Mouse (Mus musculus): ENCODE results near the gene Zbtb38. TPM values are rescaled to one million over a fixed set of nuclear protein-coding genes. Genes with fewer than 3 reads are reported as not detected.
"Not testable (repeated sequence)": the region's sequence is repeated elsewhere in the genome, so short reads cannot be mapped to it uniquely, and the experiment has no call there.

Gene Zbtb38
- total RNA-seq, 2 experiments from 2014 or later: 6.0 to 7.1 TPM

- no peak for ATAC-seq (replicated peaks; ENCODE audit: low FRiP score, poor library complexity, severe bottlenecking)
Measured at GRCm38 (mm10) chr9:96659801-96660200, 92.8 kb downstream of the Zbtb38 start.

- ATAC-seq (replicated peaks; ENCODE audit: low FRiP score, poor library complexity, severe bottlenecking): no peak
Measured at GRCm38 (mm10) chr9:96653538-96653937, 99.1 kb downstream of the Zbtb38 start.

- ATAC-seq (replicated peaks; ENCODE audit: low FRiP score, poor library complexity, severe bottlenecking): no peak
Measured at GRCm38 (mm10) chr9:96652763-96653162, 99.9 kb downstream of the Zbtb38 start.

GRCm38 (mm10) chr9:96650807-96651206, 101.8 kb downstream of the Zbtb38 start:
- ATAC-seq (replicated peaks; ENCODE audit: low FRiP score, poor library complexity, severe bottlenecking): no peak

GRCm38 (mm10) chr9:96649924-96650323, 102.7 kb downstream of the Zbtb38 start:
- no peak for ATAC-seq (replicated peaks; ENCODE audit: low FRiP score, poor library complexity, severe bottlenecking)

- ATAC-seq (replicated peaks; ENCODE audit: low FRiP score, poor library complexity, severe bottlenecking): no peak
Measured at GRCm38 (mm10) chr9:96649362-96649761, 103.3 kb downstream of the Zbtb38 start.

GRCm38 (mm10) chr9:96646668-96647295, 105.8 kb downstream of the Zbtb38 start:
- ATAC-seq (replicated peaks; ENCODE audit: low FRiP score, poor library complexity, severe bottlenecking): no peak

GRCm38 (mm10) chr9:96644840-96645239, 107.8 kb downstream of the Zbtb38 start:
- no peak for ATAC-seq (replicated peaks; ENCODE audit: low FRiP score, poor library complexity, severe bottlenecking)

- ATAC-seq (replicated peaks; ENCODE audit: low FRiP score, poor library complexity, severe bottlenecking): not testable (repeated sequence)
Measured at GRCm38 (mm10) chr9:96644002-96644401, 108.6 kb downstream of the Zbtb38 start.

GRCm38 (mm10) chr9:96639451-96639850, 113.2 kb downstream of the Zbtb38 start:
- no peak for ATAC-seq (replicated peaks; ENCODE audit: low FRiP score, poor library complexity, severe bottlenecking)

GRCm38 (mm10) chr9:96638508-96638907, 114.1 kb downstream of the Zbtb38 start:
- ATAC-seq (replicated peaks; ENCODE audit: low FRiP score, poor library complexity, severe bottlenecking): no peak

GRCm38 (mm10) chr9:96637157-96637548, 115.5 kb downstream of the Zbtb38 start:
- ATAC-seq (replicated peaks; ENCODE audit: low FRiP score, poor library complexity, severe bottlenecking): no peak

GRCm38 (mm10) chr9:96636423-96637156, 116.0 kb downstream of the Zbtb38 start:
- no peak for ATAC-seq (replicated peaks; ENCODE audit: low FRiP score, poor library complexity, severe bottlenecking)

GRCm38 (mm10) chr9:96635899-96636298, 116.7 kb downstream of the Zbtb38 start:
- no peak for ATAC-seq (replicated peaks; ENCODE audit: low FRiP score, poor library complexity, severe bottlenecking)

GRCm38 (mm10) chr9:96635176-96635575, 117.5 kb downstream of the Zbtb38 start:
- no peak for ATAC-seq (replicated peaks; ENCODE audit: low FRiP score, poor library complexity, severe bottlenecking)

GRCm38 (mm10) chr9:96633771-96634170, 118.9 kb downstream of the Zbtb38 start:
- ATAC-seq (replicated peaks; ENCODE audit: low FRiP score, poor library complexity, severe bottlenecking): no peak

Other genes with a start within 250 kb of the Zbtb38 start
- gene Gm28729, start 227.6 kb downstream of the Zbtb38 start, total RNA-seq (2015; ENCODE audit: low replicate concordance): not detected in 2 replicates
- not detected in 2 replicates for gene Gm28729, start 227.6 kb downstream of the Zbtb38 start, total RNA-seq (2017; ENCODE audit: low replicate concordance)
- 11.1 and 13.3 TPM in 2 replicates for gene Rasa2, start 121.2 kb downstream of the Zbtb38 start, total RNA-seq (2015; ENCODE audit: low replicate concordance)
- gene Rasa2, start 121.2 kb downstream of the Zbtb38 start, total RNA-seq (2017; ENCODE audit: low replicate concordance): 5.9 and 6.3 TPM in 2 replicates
- 26.8 and 27.1 TPM in 2 replicates for gene Pxylp1, start 139.8 kb upstream of the Zbtb38 start, total RNA-seq (2015; ENCODE audit: low replicate concordance)
- gene Pxylp1, start 139.8 kb upstream of the Zbtb38 start, total RNA-seq (2017; ENCODE audit: low replicate concordance): 13.5 and 16.6 TPM in 2 replicates